Mouse (Mus musculus): ENCODE measurements at regions not wholly inside any gene's neighbourhood (a gene's known extent, or its start where the extent isn't known, plus 50 kb on each side); places are given as distances from the start of the nearest gene placed in this dataset.
"Not testable (repeated sequence)": the region's sequence is repeated elsewhere in the genome, so short reads cannot be mapped to it uniquely, and the experiment has no call there.

- H3K4me1 ChIP-seq (ENCODE audit: control insufficient read depth in 1 of 2, insufficient read depth in 2 of 2); in situ Hi-C loops (cut with MboI; ENCODE audit: low pct_ligation_motif_present, low pct_unique_long_range_greater_than_20kb, low sequenced_read_pairs); DNase-seq (ENCODE audit: extremely low read depth); H3K27me3 ChIP-seq (replicated peaks); dilution Hi-C loops (cut with MboI; ENCODE audit: extremely low pct_ligation_motif_present, extremely low pct_unique_long_range_greater_than_20kb, low sequenced_read_pairs); H3K36me3 ChIP-seq (replicated peaks in 1 of 2; ENCODE audit: control insufficient read depth in 1 of 2, insufficient read depth in 1 of 2, low read length in 1 of 2); H3K9me3 ChIP-seq (replicated peaks; ENCODE audit: low read length): not testable (repeated sequence)
- H3K79me2 ChIP-seq (replicated peaks; ENCODE audit: control insufficient read depth, extremely low read depth, insufficient read depth, poor library complexity, severe bottlenecking) = peaks cover 28% of the 10 kb centered on the region
- peak overlapping the region; percentile 67; the same call in 1 of the 2 replicates for H3K4me2 ChIP-seq (ENCODE audit: insufficient read depth, low read depth, poor library complexity, severe bottlenecking)
- H3K9ac ChIP-seq (ENCODE audit: insufficient read depth, low read depth) = peak overlapping the region; percentile 77
- H3K27ac ChIP-seq (ENCODE audit: insufficient read depth, low read depth) = peak overlapping the region; percentile 24; the same call in 1 of the 2 replicates
- TF ChIP-seq POLR2A (IDR thresholded peaks at IDR 0.05; ENCODE audit: low read depth, low read length) (peak; percentile 51), NELFE (IDR thresholded peaks at IDR 0.05; ENCODE audit: low read depth, low read length) (peak; percentile 56; the same call in 1 of the 2 replicates), TBP (conservative IDR thresholded peaks at IDR 0.05; ENCODE audit: low read depth, low read length) (peak; percentile 76), TCF12 (IDR thresholded peaks at IDR 0.05; ENCODE audit: low read depth, low read length) (0 out of 2 replicates have a peak, but pooled peaks have one; percentile 22)
- peak overlapping the region in 1 of 3 experiments; percentile 61 for H3K4me3 ChIP-seq (replicated peaks in 1 of 3; ENCODE audit: low read depth in 2 of 3, low read length in 2 of 3, poor library complexity in 1 of 3)
Measured at GRCm38 (mm10) chr4:94425525-94425924, 130.8 kb upstream of the Gm10306 start.

GRCm38 (mm10) chr4:94427581-94427980, 128.8 kb upstream of the Gm10306 start:
- Histone ChIP-seq H3K4me2 (ENCODE audit: insufficient read depth, low read depth, poor library complexity, severe bottlenecking) (no peak overlapping the region), H3K27ac (ENCODE audit: insufficient read depth, low read depth) (no peak overlapping the region), H3K36me3 (replicated peaks in 1 of 2; ENCODE audit: control insufficient read depth in 1 of 2, insufficient read depth in 1 of 2, low read length in 1 of 2) (no peaks in the 10 kb centered on the region), H3K4me1 (ENCODE audit: control insufficient read depth in 1 of 2, insufficient read depth in 2 of 2) (no peaks in the 10 kb centered on the region), H3K4me3 (replicated peaks in 1 of 3; ENCODE audit: low read depth in 2 of 3, low read length in 2 of 3, poor library complexity in 1 of 3) (no peak overlapping the region), H3K79me2 (replicated peaks; ENCODE audit: control insufficient read depth, extremely low read depth, insufficient read depth, poor library complexity, severe bottlenecking) (peaks cover 20% of the 10 kb centered on the region), H3K9me3 (replicated peaks; ENCODE audit: low read length) (peaks cover 2% of the 10 kb centered on the region), H3K27me3 (replicated peaks) (no peaks in the 10 kb centered on the region), H3K9ac (ENCODE audit: insufficient read depth, low read depth) (no peak overlapping the region)
- dilution Hi-C loops (cut with MboI; ENCODE audit: extremely low pct_ligation_motif_present, extremely low pct_unique_long_range_greater_than_20kb, low sequenced_read_pairs) = no loop called here
- TF ChIP-seq CHD2 (IDR thresholded peaks at IDR 0.05; ENCODE audit: low read length) = no peak
- TF ChIP-seq E2F4 (IDR thresholded peaks at IDR 0.05; ENCODE audit: insufficient replicate concordance, low read depth, low read length) = no peak
- no peak for TF ChIP-seq RCOR1 (conservative IDR thresholded peaks at IDR 0.05; ENCODE audit: low read depth, low read length)
- TF ChIP-seq CTCF (conservative IDR thresholded peaks at IDR 0.05 in 1 of 2, IDR thresholded peaks at IDR 0.05 in 1 of 2; ENCODE audit: low read depth in 2 of 2, low read length in 2 of 2) = no peak
- no peak for TF ChIP-seq TCF12 (IDR thresholded peaks at IDR 0.05; ENCODE audit: low read depth, low read length)
- no peak for TF ChIP-seq MYC (IDR thresholded peaks at IDR 0.05; ENCODE audit: low read depth, low read length)
- no peak for TF ChIP-seq NRF1 (IDR thresholded peaks at IDR 0.05; ENCODE audit: low read depth, low read length)
- no peak for TF ChIP-seq PAX5 (IDR thresholded peaks at IDR 0.05; ENCODE audit: low read length)
- TF ChIP-seq HCFC1 (IDR thresholded peaks at IDR 0.05; ENCODE audit: low read depth, low read length) = no peak
- no peak for TF ChIP-seq POLR2A (IDR thresholded peaks at IDR 0.05; ENCODE audit: low read depth, low read length)
- TF ChIP-seq RAD21 (IDR thresholded peaks at IDR 0.05; ENCODE audit: low read depth, low read length) = no peak
- no peak for TF ChIP-seq ZC3H11A (IDR thresholded peaks at IDR 0.05; ENCODE audit: low read depth, low read length)
- no peak for TF ChIP-seq ZKSCAN1 (IDR thresholded peaks at IDR 0.05; ENCODE audit: borderline replicate concordance, low read depth, low read length)
- TF ChIP-seq MEF2A (IDR thresholded peaks at IDR 0.05; ENCODE audit: borderline replicate concordance, low read depth, low read length) = no peak
- no peak for TF ChIP-seq GABPA (IDR thresholded peaks at IDR 0.05; ENCODE audit: insufficient replicate concordance, low read depth, low read length)
- no peak for TF ChIP-seq TBP (conservative IDR thresholded peaks at IDR 0.05; ENCODE audit: low read depth, low read length)
- no peak for TF ChIP-seq SMC3 (IDR thresholded peaks at IDR 0.05; ENCODE audit: low read depth, low read length)
- TF ChIP-seq JUND (conservative IDR thresholded peaks at IDR 0.05; ENCODE audit: low read depth, low read length) = no peak
- no peak for TF ChIP-seq BHLHE40 (IDR thresholded peaks at IDR 0.05; ENCODE audit: low read depth, low read length)
- in situ Hi-C loops (cut with MboI; ENCODE audit: low pct_ligation_motif_present, low pct_unique_long_range_greater_than_20kb, low sequenced_read_pairs) = no loop called here
- no peak for DNase-seq (ENCODE audit: extremely low read depth)
